8 mouse cellular contexts compared by ENCODE assay signal in the genomic region with DNA sequence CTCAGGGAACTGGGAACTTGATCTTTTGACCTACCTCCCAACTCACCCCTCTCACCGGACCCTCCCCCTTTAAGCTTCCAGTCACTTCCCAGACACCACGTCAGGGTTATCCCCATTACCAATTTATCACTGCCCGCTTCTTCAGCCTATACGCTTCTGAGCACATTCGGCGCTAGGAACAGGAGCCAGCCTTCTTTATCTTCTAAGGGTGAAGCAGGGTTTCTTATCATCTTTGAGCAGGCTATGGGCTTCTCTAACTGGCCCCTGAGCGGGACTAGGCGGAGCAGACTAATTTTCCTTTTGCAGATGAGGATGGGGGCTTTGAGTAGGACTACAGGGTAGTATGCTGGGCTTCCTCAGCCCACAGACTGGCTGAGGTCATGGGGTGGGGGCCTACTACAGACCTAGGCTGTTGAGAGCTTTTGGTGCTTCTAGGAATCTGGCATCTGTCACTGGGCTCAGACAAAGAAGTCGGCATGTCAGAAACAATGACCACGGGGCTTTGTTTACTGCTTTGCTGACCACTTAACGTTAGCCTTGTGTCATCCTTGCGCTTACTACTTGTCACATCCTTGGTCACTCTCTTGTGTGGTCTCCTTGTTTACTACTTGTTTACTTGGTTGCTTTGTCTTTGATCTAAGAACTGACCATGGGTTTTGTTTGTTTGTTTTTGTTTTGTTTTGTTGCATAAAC. TPM values are rescaled to one million over a fixed set of nuclear protein-coding genes. Genes with fewer than 3 reads are reported as not detected.
A peak's percentile ranks its signal among the peaks of the same experiment; 100 is the strongest.
DNase-seq lines count a peak whose midpoint lies in the region; ATAC-seq lines count a peak whose summit lies in the region.

Tnfrsf14 (minus strand) TSS at position 169 of the 693 bp plus-strand sequence.

- 65% methylated on average over 12 of the region's 12 CpGs for WGBS in forebrain, embryonic 10.5 days
- 68% methylated on average over 12 of the region's 12 CpGs for WGBS in forebrain, embryonic 15.5 days
- 62% methylated on average over 12 of the region's 12 CpGs for WGBS in midbrain, embryonic 11.5 days
- 59% methylated on average over 12 of the region's 12 CpGs for WGBS in midbrain, embryonic 13.5 days
- WGBS in limb, embryonic 12.5 days = 41% methylated on average over 12 of the region's 12 CpGs

- no peaks in the 10 kb centered on the region for H3K27me3 ChIP-seq in forebrain, embryonic 10.5 days (ENCODE audit: poor library complexity, severe bottlenecking)
- H3K27me3 ChIP-seq in forebrain, embryonic 15.5 days = no peaks in the 10 kb centered on the region
- H3K27me3 ChIP-seq in midbrain, embryonic 11.5 days (ENCODE audit: control insufficient read depth, insufficient read depth, low read length) = no peaks in the 10 kb centered on the region
- H3K27me3 ChIP-seq in midbrain, embryonic 13.5 days = no peaks in the 10 kb centered on the region
- H3K27me3 ChIP-seq in limb, embryonic 12.5 days = no peaks in the 10 kb centered on the region

- H3K9me3 ChIP-seq in forebrain, embryonic 10.5 days = 0 out of 2 replicates have a peak, but pooled peaks cover 3% of the 10 kb centered on the region
- H3K9me3 ChIP-seq in forebrain, embryonic 15.5 days = no peaks in the 10 kb centered on the region
- no peaks in the 10 kb centered on the region for H3K9me3 ChIP-seq in midbrain, embryonic 11.5 days (ENCODE audit: control insufficient read depth, low read length)
- no peaks in the 10 kb centered on the region for H3K9me3 ChIP-seq in midbrain, embryonic 13.5 days
- H3K9me3 ChIP-seq in limb, embryonic 12.5 days = no peaks in the 10 kb centered on the region

- H3K9ac ChIP-seq in forebrain, embryonic 15.5 days (replicated peaks) = no peak within 1 kb of the TSS
- no peak within 1 kb of the TSS for H3K9ac ChIP-seq in midbrain, embryonic 11.5 days (ENCODE audit: low read length)
- no peak within 1 kb of the TSS for H3K9ac ChIP-seq in midbrain, embryonic 13.5 days (replicated peaks)
- 0 out of 2 replicates have a peak within 1 kb of the TSS, but pooled peaks have one; percentile 8 for H3K9ac ChIP-seq in limb, embryonic 12.5 days (replicated peaks)

- peak within 1 kb of the TSS; percentile 16; the same call in 1 of the 2 replicates for H3K4me3 ChIP-seq in forebrain, embryonic 10.5 days
- H3K4me3 ChIP-seq in forebrain, embryonic 15.5 days = no peak within 1 kb of the TSS
- H3K4me3 ChIP-seq in midbrain, embryonic 11.5 days (ENCODE audit: low read depth, low read length) = no peak within 1 kb of the TSS
- H3K4me3 ChIP-seq in midbrain, embryonic 13.5 days (replicated peaks) = no peak within 1 kb of the TSS
- no peak within 1 kb of the TSS for H3K4me3 ChIP-seq in limb, embryonic 12.5 days (replicated peaks)

- ATAC-seq in forebrain, embryonic 15.5 days (replicated peaks) = no peak
- ATAC-seq in midbrain, embryonic 11.5 days (ENCODE audit: low FRiP score) = peak; percentile 24; the same call in 1 of the 2 replicates
- no peak for ATAC-seq in midbrain, embryonic 13.5 days
- ATAC-seq in limb, embryonic 12.5 days (ENCODE audit: insufficient number of reproducible peaks, insufficient read depth, low FRiP score, low TSS enrichment, low read depth) = no peak

- H3K36me3 ChIP-seq in forebrain, embryonic 10.5 days (replicated peaks) = no peaks in the 10 kb centered on the region
- H3K36me3 ChIP-seq in forebrain, embryonic 15.5 days = no peaks in the 10 kb centered on the region
- no peaks in the 10 kb centered on the region for H3K36me3 ChIP-seq in midbrain, embryonic 11.5 days (ENCODE audit: control insufficient read depth, insufficient read depth, low read length)
- no peaks in the 10 kb centered on the region for H3K36me3 ChIP-seq in midbrain, embryonic 13.5 days
- no peaks in the 10 kb centered on the region for H3K36me3 ChIP-seq in limb, embryonic 12.5 days

- no peak within 1 kb of the TSS for H3K4me2 ChIP-seq in forebrain, embryonic 15.5 days (replicated peaks)
- no peak within 1 kb of the TSS for H3K4me2 ChIP-seq in midbrain, embryonic 11.5 days
- no peak within 1 kb of the TSS for H3K4me2 ChIP-seq in midbrain, embryonic 13.5 days (replicated peaks)
- H3K4me2 ChIP-seq in limb, embryonic 12.5 days = peak within 1 kb of the TSS; percentile 34

- peak within 1 kb of the TSS; percentile 79 for H3K27ac ChIP-seq in forebrain, embryonic 10.5 days
- H3K27ac ChIP-seq in forebrain, embryonic 15.5 days (replicated peaks) = no peak within 1 kb of the TSS
- H3K27ac ChIP-seq in midbrain, embryonic 11.5 days (ENCODE audit: low read depth, low read length) = peak within 1 kb of the TSS; percentile 35; the same call in 1 of the 2 replicates
- H3K27ac ChIP-seq in midbrain, embryonic 13.5 days = no peak within 1 kb of the TSS
- H3K27ac ChIP-seq in limb, embryonic 12.5 days = peak within 1 kb of the TSS; percentile 77

- DNase-seq in forebrain, embryonic 10.5 days (ENCODE audit: extremely low spot score, low spot score) = no peak
- no peak for DNase-seq in midbrain, embryonic 11.5 days (ENCODE audit: low spot score, missing footprints)
- peak; percentile 62 to 66 for DNase-seq in spleen, postnatal 10 days (ENCODE audit: low spot score in 2 of 2)
- no peak for DNase-seq in urinary bladder, postnatal 25 days (ENCODE audit: low spot score)
- no peak for DNase-seq in cerebellum, postnatal 25 days

- H3K4me1 ChIP-seq in forebrain, embryonic 10.5 days = peaks cover 31% of the 10 kb centered on the region
- H3K4me1 ChIP-seq in forebrain, embryonic 15.5 days = no peaks in the 10 kb centered on the region
- H3K4me1 ChIP-seq in midbrain, embryonic 11.5 days (ENCODE audit: control insufficient read depth, insufficient read depth, low read length) = peaks cover 3% of the 10 kb centered on the region; the same call in 1 of the 2 replicates
- H3K4me1 ChIP-seq in midbrain, embryonic 13.5 days (replicated peaks) = peaks cover 5% of the 10 kb centered on the region; the same call in 1 of the 2 replicates
- peaks cover 27% of the 10 kb centered on the region for H3K4me1 ChIP-seq in limb, embryonic 12.5 days (replicated peaks)

RNA-seq across cellular contexts. Expression of gene Tnfrsf14, which starts in this region (rescaled TPM):
- 0.68 and 0.93 TPM in 2 replicates for polyA plus RNA-seq in forebrain, embryonic 10.5 days (2016; fragmentation: Nextera tagmentation; extraction: Ambion mirVana)
- 0.36 TPM in 1 of 2 replicates, not detected in the other for polyA plus RNA-seq in forebrain, embryonic 15.5 days (2015; fragmentation: Nextera tagmentation; extraction: Ambion mirVana)
- polyA plus RNA-seq in midbrain, embryonic 11.5 days (2014; fragmentation: Nextera tagmentation; extraction: Ambion mirVana) = 0.93 and 1.2 TPM in 2 replicates
- 0.40 TPM in 2 replicates for polyA plus RNA-seq in midbrain, embryonic 13.5 days (2015; fragmentation: Nextera tagmentation; extraction: Ambion mirVana)
- polyA plus RNA-seq in limb, embryonic 12.5 days (2016; fragmentation: Nextera tagmentation; extraction: Ambion mirVana) = 1.0 and 1.4 TPM in 2 replicates

Comparison
In these comparisons a context has a peak if more than half of its experiments do, and no peak if none do; other contexts are left out.
1. H3K27ac ChIP-seq: peak in forebrain, embryonic 10.5 days (single experiment), midbrain, embryonic 11.5 days (single experiment) and limb, embryonic 12.5 days (single experiment); none in forebrain, embryonic 15.5 days (single experiment) and midbrain, embryonic 13.5 days (single experiment).
2. DNase-seq: peak in spleen, postnatal 10 days (2 of 2); none in forebrain, embryonic 10.5 days (single experiment), midbrain, embryonic 11.5 days (single experiment), urinary bladder, postnatal 25 days (single experiment) and cerebellum, postnatal 25 days (0 of 2).